Mouse (Mus musculus) CH12F3 (cell line): ENCODE data around the gene Kcnn1.

Experiments used
- in situ Hi-C: fragments of 300-500 bp; cut with MboI; formaldehyde crosslinking; loops from 2 replicates; pipeline ENCODE4 v1.14.3; 2020; ENCODE audit warnings: low sequenced_read_pairs

Gene Kcnn1

GRCm38 (mm10) chr8:70868559-70869198, 5.6 kb upstream of the Kcnn1 start:
- in situ Hi-C loops: no loop called here

- in situ Hi-C loops: no loop called here
Observed at GRCm38 (mm10) chr8:70866566-70866965, 3.5 kb upstream of the Kcnn1 start.

GRCm38 (mm10) chr8:70866001-70866520, 3.0 kb upstream of the Kcnn1 start:
- in situ Hi-C loops: no loop called here

GRCm38 (mm10) chr8:70865350-70866000, 2.4 kb upstream of the Kcnn1 start:
- in situ Hi-C loops: no loop called here

- in situ Hi-C loops: no loop called here
Observed at GRCm38 (mm10) chr8:70864712-70865221, 1.7 kb upstream of the Kcnn1 start.

GRCm38 (mm10) chr8:70863956-70864711, 1.1 kb upstream of the Kcnn1 start:
- in situ Hi-C loops: no loop called here

GRCm38 (mm10) chr8:70857516-70857915, 5.5 kb downstream of the Kcnn1 start:
- in situ Hi-C loops: no loop called here

GRCm38 (mm10) chr8:70856541-70857197, 6.4 kb downstream of the Kcnn1 start:
- in situ Hi-C loops: no loop called here

GRCm38 (mm10) chr8:70856028-70856427, 7.0 kb downstream of the Kcnn1 start:
- in situ Hi-C loops: no loop called here

- in situ Hi-C loops: no loop called here
Observed at GRCm38 (mm10) chr8:70853863-70854262, 9.2 kb downstream of the Kcnn1 start.

GRCm38 (mm10) chr8:70852595-70853231, 10.3 kb downstream of the Kcnn1 start:
- in situ Hi-C loops: no loop called here

- in situ Hi-C loops: no loop called here
Observed at GRCm38 (mm10) chr8:70851837-70852236, 11.2 kb downstream of the Kcnn1 start.

- in situ Hi-C loops: no loop called here
Observed at GRCm38 (mm10) chr8:70850947-70851346, 12.1 kb downstream of the Kcnn1 start.

GRCm38 (mm10) chr8:70850132-70850845, 12.8 kb downstream of the Kcnn1 start:
- in situ Hi-C loops: no loop called here

- in situ Hi-C loops: loop anchor here (10.0 kb wide), 1 partner anchor 135 kb away; the partner anchor contains the start of gene Gm3336
Observed at GRCm38 (mm10) chr8:70849333-70849990, 13.6 kb downstream of the Kcnn1 start.

GRCm38 (mm10) chr8:70846371-70847154, 16.5 kb downstream of the Kcnn1 start:
- in situ Hi-C loops: loop anchor here (10.0 kb wide), 1 partner anchor 132 kb away; the partner anchor contains the start of gene Gm3336

- in situ Hi-C loops: loop anchor here (10.0 kb wide), 1 partner anchor 130 kb away; the partner anchor contains the start of gene Gm3336
Observed at GRCm38 (mm10) chr8:70845108-70845507, 17.9 kb downstream of the Kcnn1 start.

GRCm38 (mm10) chr8:70844523-70844922, 18.5 kb downstream of the Kcnn1 start:
- in situ Hi-C loops: loop anchor here (10.0 kb wide), 1 partner anchor 130 kb away; the partner anchor contains the start of gene Gm3336
